Mouse (Mus musculus) hindbrain, embryonic 11.5 days (tissue): ENCODE measurements around the gene Mecom. TPM values are rescaled to one million over a fixed set of nuclear protein-coding genes. Genes with fewer than 3 reads are reported as not detected.

Experiments
- ATAC-seq: fragments of 200-750 bp; cut with Nextera tagmentation; 2 replicates; pipeline ENCODE4 v1.8.0; 2017; ENCODE audit warnings: mild to moderate bottlenecking, moderate TSS enrichment, moderate library complexity; ENCODE audit not compliant: low FRiP score
- DNase-seq: peaks from one replicate; pipeline ENCODE4 v3.0.0-alpha.2; 2015; ENCODE audit warnings: low spot score
- H3K27ac ChIP-seq: fragments of 300-500 bp; sonication (generic); 2 replicates; pipeline ENCODE4 v1.5.1; 2014; ENCODE audit warnings: mild to moderate bottlenecking, low read depth, low read length
- H3K27me3 ChIP-seq: fragments of 300-500 bp; sonication (generic); 2 replicates; pipeline ENCODE4 v1.6.1; 2014; ENCODE audit warnings: mild to moderate bottlenecking, low read length, moderate library complexity, mixed read lengths; ENCODE audit not compliant: control insufficient read depth, insufficient read depth
- H3K36me3 ChIP-seq: fragments of 300-500 bp; sonication (generic); 2 replicates; pipeline ENCODE4 v1.6.1; 2014; ENCODE audit warnings: mild to moderate bottlenecking, low read length, moderate library complexity, mixed read lengths; ENCODE audit not compliant: control insufficient read depth, insufficient read depth
- H3K4me1 ChIP-seq: fragments of 300-500 bp; sonication (generic); replicated peaks from 2 replicates; pipeline ENCODE4 v1.6.1; 2014; ENCODE audit warnings: low read length, mixed read lengths; ENCODE audit not compliant: control insufficient read depth, insufficient read depth
- H3K4me2 ChIP-seq: fragments of 300-500 bp; sonication (generic); replicated peaks from 2 replicates; pipeline ENCODE4 v1.6.1; 2014; ENCODE audit warnings: mild to moderate bottlenecking, low read depth, low read length
- H3K4me3 ChIP-seq: fragments of 300-500 bp; sonication (generic); 2 replicates; pipeline ENCODE4 v1.5.1; 2014; ENCODE audit warnings: low read depth, low read length
- H3K9ac ChIP-seq: fragments of 300-500 bp; sonication (generic); 2 replicates; pipeline ENCODE4 v1.6.1; 2014; ENCODE audit warnings: low read depth, low read length
- H3K9me3 ChIP-seq: fragments of 300-500 bp; sonication (generic); 2 replicates; pipeline ENCODE4 v1.6.1; 2016; ENCODE audit warnings: low read length; ENCODE audit not compliant: control insufficient read depth
- WGBS: fragments of 180-500 bp; shearing (Covaris S2); extraction: QIAGEN DNeasy Blood & Tissue Kit; methylation state at CpG from one replicate; pipeline ENCODE4 v1.1.7; 2014; 5-methylcytosine and 5-hydroxymethylcytosine counted together
- polyA plus RNA-seq: library from polyadenylated mRNA; unstranded; fragments of >200 nt; fragmentation: Nextera tagmentation; extraction: Ambion mirVana; gene quantifications from 2 replicates; pipeline ENCODE4 v1.2.1, GENCODE M21; 2014

Mecom gene
- polyA plus RNA-seq, 1 experiment from 2014 or later, result 44.3 TPM

GRCm38 (mm10) chr3:30209131-30209530 is 338.7 kb downstream of the Mecom start:
- H3K4me2 ChIP-seq, result no peak overlapping the region
- ATAC-seq (no peak), DNase-seq (no peak)
- H3K36me3 ChIP-seq, result no peaks in the 10 kb centered on the region
- H3K4me1 ChIP-seq, result no peaks in the 10 kb centered on the region
- H3K9ac ChIP-seq, result no peak overlapping the region
- H3K27ac ChIP-seq, result no peak overlapping the region
- no peaks in the 10 kb centered on the region for H3K27me3 ChIP-seq
- no peaks in the 10 kb centered on the region for H3K9me3 ChIP-seq
- no peak overlapping the region for H3K4me3 ChIP-seq

GRCm38 (mm10) chr3:30207886-30208285 is 339.9 kb downstream of the Mecom start:
- Histone ChIP-seq H3K27me3 (no peaks in the 10 kb centered on the region), H3K4me3 (no peak overlapping the region), H3K9me3 (no peaks in the 10 kb centered on the region), H3K27ac (peak overlapping the region; percentile 47), H3K36me3 (no peaks in the 10 kb centered on the region), H3K4me1 (no peaks in the 10 kb centered on the region), H3K4me2 (no peak overlapping the region), H3K9ac (no peak overlapping the region)
- peak; percentile 41 for DNase-seq
- ATAC-seq, result peak; percentile 57
- 36% methylated on average over 8 of the region's 8 CpGs for WGBS

- Histone ChIP-seq H3K9me3 (no peaks in the 10 kb centered on the region), H3K4me3 (no peak overlapping the region), H3K9ac (no peak overlapping the region), H3K36me3 (no peaks in the 10 kb centered on the region), H3K4me1 (no peaks in the 10 kb centered on the region), H3K4me2 (no peak overlapping the region), H3K27ac (peak overlapping the region; percentile 47; the same call in 1 of the 2 replicates), H3K27me3 (no peaks in the 10 kb centered on the region)
- DNase-seq (peak; percentile 60), ATAC-seq (peak; percentile 90)
- 33% methylated on average over 5 of the region's 5 CpGs for WGBS
Measured at GRCm38 (mm10) chr3:30207431-30207830, 340.4 kb downstream of the Mecom start.

GRCm38 (mm10) chr3:30206123-30206522 is 341.7 kb downstream of the Mecom start:
- Histone ChIP-seq H3K9ac (no peak overlapping the region), H3K9me3 (no peaks in the 10 kb centered on the region), H3K36me3 (no peaks in the 10 kb centered on the region), H3K4me2 (no peak overlapping the region), H3K27me3 (no peaks in the 10 kb centered on the region), H3K4me3 (no peak overlapping the region), H3K4me1 (no peaks in the 10 kb centered on the region), H3K27ac (no peak overlapping the region)
- no peak for ATAC-seq
- no peak for DNase-seq
- 87% methylated on average over 8 of the region's 8 CpGs for WGBS

GRCm38 (mm10) chr3:30203764-30204163 is 344.0 kb downstream of the Mecom start:
- Histone ChIP-seq H3K27ac (no peak overlapping the region), H3K4me3 (no peak overlapping the region)
- WGBS, result 79% methylated on average over 2 of the region's 2 CpGs

GRCm38 (mm10) chr3:30198854-30199253 is 349.0 kb downstream of the Mecom start:
- Histone ChIP-seq H3K4me3 (no peak overlapping the region), H3K36me3 (no peaks in the 10 kb centered on the region), H3K27me3 (no peaks in the 10 kb centered on the region), H3K27ac (no peak overlapping the region), H3K4me1 (no peaks in the 10 kb centered on the region), H3K4me2 (no peak overlapping the region), H3K9me3 (no peaks in the 10 kb centered on the region), H3K9ac (no peak overlapping the region)
- DNase-seq, result no peak
- 67% methylated on average over 2 of the region's 2 CpGs for WGBS
- no peak for ATAC-seq

More at GRCm38 (mm10) chr3:30203764-30204163, 344.0 kb downstream of the Mecom start:
- Histone ChIP-seq H3K9ac (no peak overlapping the region), H3K4me1 (no peaks in the 10 kb centered on the region), H3K9me3 (no peaks in the 10 kb centered on the region), H3K4me2 (no peak overlapping the region), H3K27me3 (no peaks in the 10 kb centered on the region), H3K36me3 (no peaks in the 10 kb centered on the region)
- DNase-seq, result no peak
- ATAC-seq, result no peak

GRCm38 (mm10) chr3:30198227-30198626 is 349.6 kb downstream of the Mecom start:
- H3K4me1 ChIP-seq, result no peaks in the 10 kb centered on the region
- H3K36me3 ChIP-seq, result no peaks in the 10 kb centered on the region
- ATAC-seq (no peak), DNase-seq (no peak)
- no peak overlapping the region for H3K9ac ChIP-seq
- no peak overlapping the region for H3K4me2 ChIP-seq
- no peak overlapping the region for H3K27ac ChIP-seq
- no peaks in the 10 kb centered on the region for H3K27me3 ChIP-seq
- H3K4me3 ChIP-seq, result no peak overlapping the region
- H3K9me3 ChIP-seq, result no peaks in the 10 kb centered on the region
- WGBS, result 76% methylated on average over 5 of the region's 5 CpGs

GRCm38 (mm10) chr3:30195186-30195585 is 352.6 kb downstream of the Mecom start:
- H3K27me3 ChIP-seq, result no peaks in the 10 kb centered on the region
- WGBS, result 93% methylated on average over 3 of the region's 3 CpGs

GRCm38 (mm10) chr3:30192294-30193007 is 355.4 kb downstream of the Mecom start:
- H3K4me2 ChIP-seq, result no peak overlapping the region
- no peaks in the 10 kb centered on the region for H3K36me3 ChIP-seq
- WGBS, result 60% methylated on average over 12 of the region's 12 CpGs
- H3K4me1 ChIP-seq, result no peaks in the 10 kb centered on the region
- H3K4me3 ChIP-seq, result no peak overlapping the region
- ATAC-seq (no peak), DNase-seq (no peak)
- no peaks in the 10 kb centered on the region for H3K27me3 ChIP-seq
- H3K9me3 ChIP-seq, result no peaks in the 10 kb centered on the region
- H3K27ac ChIP-seq, result no peak overlapping the region
- no peak overlapping the region for H3K9ac ChIP-seq

More at GRCm38 (mm10) chr3:30195186-30195585, 352.6 kb downstream of the Mecom start:
- Histone ChIP-seq H3K9ac (no peak overlapping the region), H3K36me3 (no peaks in the 10 kb centered on the region), H3K4me3 (no peak overlapping the region), H3K27ac (no peak overlapping the region), H3K9me3 (no peaks in the 10 kb centered on the region), H3K4me2 (no peak overlapping the region), H3K4me1 (no peaks in the 10 kb centered on the region)
- no peak for DNase-seq
- ATAC-seq, result no peak
